Mouse (Mus musculus): ENCODE results near the gene Hnrnpd. TPM values are rescaled to one million over a fixed set of nuclear protein-coding genes. Genes with fewer than 3 reads are reported as not detected.

Gene Hnrnpd
- 83.8 and 90.8 TPM in 2 replicates for polyA plus RNA-seq (2015; fragmentation: Nextera tagmentation; extraction: Ambion mirVana)

GRCm38 (mm10) chr5:99978699-99979442 is at the start of gene Hnrnpd, which contains the start of gene 4930524J08Rik:
TSS of gene Hnrnpd (minus strand) at chr5:99978938.
TSS of gene 4930524J08Rik (plus strand) at chr5:99979061.

GRCm38 (mm10) chr5:99906181-99906956 is 72.4 kb downstream of the Hnrnpd start, which contains the start of gene Vamp9:
TSS of gene Vamp9 (plus strand) at chr5:99906254.

Other genes starting within 250 kb of the Hnrnpd start
- 6.7 and 7.4 TPM in 2 replicates for gene Rasgef1b, start 249.9 kb downstream of the Hnrnpd start, polyA plus RNA-seq (2015; fragmentation: Nextera tagmentation; extraction: Ambion mirVana)
- gene Vamp9, start 72.7 kb downstream of the Hnrnpd start, polyA plus RNA-seq (2015; fragmentation: Nextera tagmentation; extraction: Ambion mirVana): 0.80 and 2.1 TPM in 2 replicates
- 2.8 and 3.1 TPM in 2 replicates for gene 4930524J08Rik, start 123 bp upstream of the Hnrnpd start, polyA plus RNA-seq (2015; fragmentation: Nextera tagmentation; extraction: Ambion mirVana)
- gene Hnrnpdl, start 60.7 kb upstream of the Hnrnpd start, polyA plus RNA-seq (2015; fragmentation: Nextera tagmentation; extraction: Ambion mirVana): 74.5 and 88.2 TPM in 2 replicates
- gene Enoph1, start 61.0 kb upstream of the Hnrnpd start, polyA plus RNA-seq (2015; fragmentation: Nextera tagmentation; extraction: Ambion mirVana): 25.9 and 42.7 TPM in 2 replicates
- gene Tmem150c, start 180.9 kb upstream of the Hnrnpd start, polyA plus RNA-seq (2015; fragmentation: Nextera tagmentation; extraction: Ambion mirVana): 1.9 and 7.0 TPM in 2 replicates

Data from adrenal gland, postnatal 0 days (tissue).